Mouse (Mus musculus): ENCODE data around the gene Adra2b.

The Adra2b gene

GRCm38 (mm10) chr2:127338833-127339232 lies 24.2 kb upstream of the Adra2b start:
- DNase-seq (ENCODE audit: low spot score in 2 of 2), result peak in 1 of 2 experiments; percentile 57

GRCm38 (mm10) chr2:127339262-127339661 lies 23.7 kb upstream of the Adra2b start:
- no peak for DNase-seq (ENCODE audit: low spot score in 2 of 2)

DNA sequence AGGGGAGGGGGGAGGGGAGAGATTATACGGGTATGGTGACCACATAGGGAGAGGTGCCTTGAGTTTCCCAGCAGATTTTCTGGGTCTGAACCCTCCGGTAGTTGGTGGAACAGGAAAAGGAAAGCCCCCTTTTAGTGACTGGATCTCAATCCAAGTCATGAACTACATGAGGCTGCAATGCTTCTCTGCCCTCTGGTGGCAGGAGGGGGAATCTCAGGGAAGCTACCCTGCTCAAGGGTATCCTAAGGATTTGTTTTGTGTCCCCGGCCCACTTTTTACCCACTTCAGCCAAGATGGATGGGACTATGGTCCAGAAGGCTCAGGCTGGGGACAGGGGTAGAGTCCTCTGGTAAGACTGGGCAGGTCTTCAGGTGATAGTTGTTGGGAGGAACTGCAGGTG lies 21.8 kb upstream of the Adra2b start:
- peak; percentile 49 to 79 for DNase-seq (ENCODE audit: low spot score in 2 of 2)

- DNase-seq (ENCODE audit: low spot score in 2 of 2), result no peak
These were observed 16.7 kb upstream of the Adra2b start for GRCm38 (mm10) chr2:127346334-127346733.

- no peak for DNase-seq (ENCODE audit: low spot score in 2 of 2)
These were observed 15.6 kb upstream of the Adra2b start for GRCm38 (mm10) chr2:127347147-127347985.

GRCm38 (mm10) chr2:127353881-127354280 lies 9.1 kb upstream of the Adra2b start:
- no peak for DNase-seq (ENCODE audit: low spot score in 2 of 2)

DNA sequence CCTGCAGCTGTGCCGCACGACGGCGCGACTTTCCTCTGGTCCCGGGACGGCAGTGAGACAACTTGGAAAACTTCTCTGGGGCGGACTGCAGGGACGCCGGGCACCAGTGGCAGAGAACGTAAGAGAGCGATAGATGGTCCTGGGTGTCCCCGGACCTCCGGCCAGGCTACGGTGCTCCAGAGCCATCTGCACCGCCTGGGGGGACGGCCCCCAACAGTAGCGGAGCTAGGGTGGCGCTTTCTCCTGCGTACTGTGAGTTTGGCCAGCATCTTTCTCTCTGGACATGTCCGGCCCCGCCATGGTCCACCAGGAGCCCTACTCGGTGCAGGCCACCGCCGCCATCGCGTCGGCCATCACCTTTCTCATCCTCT lies 259 bp downstream of the Adra2b start:
- DNase-seq (ENCODE audit: low spot score in 2 of 2), result no peak

GRCm38 (mm10) chr2:127363696-127364095 lies 688 bp downstream of the Adra2b start:
- no peak for DNase-seq (ENCODE audit: low spot score in 2 of 2)

GRCm38 (mm10) chr2:127364452-127364851 lies 1.4 kb downstream of the Adra2b start:
- no peak for DNase-seq (ENCODE audit: low spot score in 2 of 2)

GRCm38 (mm10) chr2:127367126-127367820 lies 4.3 kb downstream of the Adra2b start:
- DNase-seq (ENCODE audit: low spot score in 2 of 2), result no peak

DNA sequence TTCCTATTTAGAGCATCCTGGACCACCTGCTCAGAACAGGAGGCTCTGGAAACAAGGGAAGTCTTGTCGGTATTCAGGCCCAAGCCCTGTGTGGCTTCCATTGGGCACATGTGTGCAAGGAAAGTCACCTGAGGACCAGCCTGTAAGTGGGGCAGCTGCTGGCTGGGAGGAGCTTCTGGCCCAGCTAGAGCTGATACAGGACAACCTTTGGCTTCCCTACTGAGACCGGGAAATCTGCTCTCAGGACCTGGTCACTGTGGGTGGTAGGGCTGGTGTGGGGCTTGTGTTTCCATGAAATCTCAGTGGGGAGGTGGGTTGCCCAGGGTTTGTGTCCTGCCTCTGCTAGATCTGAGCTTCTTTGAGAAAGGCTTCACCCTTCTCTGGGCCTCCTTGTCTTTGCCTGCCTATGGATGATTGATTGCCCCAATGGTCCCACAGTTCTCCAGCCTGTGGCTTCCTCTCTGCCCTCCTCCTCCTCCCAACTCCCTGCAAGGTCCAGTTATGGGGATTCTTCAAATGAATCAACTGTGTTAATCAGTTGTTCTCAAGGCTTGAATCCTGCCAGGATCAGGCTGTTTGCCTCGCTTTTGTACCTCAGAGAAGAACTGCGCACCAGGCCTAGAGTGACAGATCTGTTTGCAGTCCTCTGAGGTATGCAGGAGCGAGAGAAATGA lies 6.8 kb downstream of the Adra2b start:
- no peak for DNase-seq (ENCODE audit: low spot score in 2 of 2)

- peak in 1 of 2 experiments; percentile 45 for DNase-seq (ENCODE audit: low spot score in 2 of 2)
These were observed 7.8 kb downstream of the Adra2b start for GRCm38 (mm10) chr2:127370561-127371483.

- no peak for DNase-seq (ENCODE audit: low spot score in 2 of 2)
These were observed 8.5 kb downstream of the Adra2b start for GRCm38 (mm10) chr2:127371484-127371861.

- no peak for DNase-seq (ENCODE audit: low spot score in 2 of 2)
These were observed 9.1 kb downstream of the Adra2b start for GRCm38 (mm10) chr2:127372082-127372481.

DNA sequence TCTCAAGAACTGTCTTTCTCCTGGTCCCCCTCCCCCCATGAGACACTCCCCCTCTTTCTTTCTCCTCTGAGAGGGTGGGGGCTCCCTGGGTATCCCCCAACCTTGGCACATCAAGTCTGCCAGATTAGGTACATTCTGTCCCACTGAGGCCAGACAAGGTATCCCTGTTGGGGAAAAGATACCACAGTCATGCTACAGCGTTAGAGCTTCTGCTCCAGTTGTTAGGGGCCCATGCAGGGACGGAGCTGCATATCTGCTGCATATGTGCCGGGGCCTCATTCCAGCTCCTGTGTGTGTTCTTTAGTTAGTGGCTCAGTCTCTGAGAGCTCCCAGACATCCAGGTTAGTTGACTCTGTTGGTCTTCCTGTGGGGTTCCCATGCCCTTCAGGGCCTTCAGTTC lies 11.1 kb downstream of the Adra2b start:
- no peak for DNase-seq (ENCODE audit: low spot score in 2 of 2)

GRCm38 (mm10) chr2:127375087-127375486 lies 12.1 kb downstream of the Adra2b start:
- DNase-seq (ENCODE audit: low spot score in 2 of 2), result no peak

GRCm38 (mm10) chr2:127375759-127376341 lies 12.8 kb downstream of the Adra2b start:
- DNase-seq (ENCODE audit: low spot score in 2 of 2), result peak in 1 of 2 experiments; percentile 57

DNA sequence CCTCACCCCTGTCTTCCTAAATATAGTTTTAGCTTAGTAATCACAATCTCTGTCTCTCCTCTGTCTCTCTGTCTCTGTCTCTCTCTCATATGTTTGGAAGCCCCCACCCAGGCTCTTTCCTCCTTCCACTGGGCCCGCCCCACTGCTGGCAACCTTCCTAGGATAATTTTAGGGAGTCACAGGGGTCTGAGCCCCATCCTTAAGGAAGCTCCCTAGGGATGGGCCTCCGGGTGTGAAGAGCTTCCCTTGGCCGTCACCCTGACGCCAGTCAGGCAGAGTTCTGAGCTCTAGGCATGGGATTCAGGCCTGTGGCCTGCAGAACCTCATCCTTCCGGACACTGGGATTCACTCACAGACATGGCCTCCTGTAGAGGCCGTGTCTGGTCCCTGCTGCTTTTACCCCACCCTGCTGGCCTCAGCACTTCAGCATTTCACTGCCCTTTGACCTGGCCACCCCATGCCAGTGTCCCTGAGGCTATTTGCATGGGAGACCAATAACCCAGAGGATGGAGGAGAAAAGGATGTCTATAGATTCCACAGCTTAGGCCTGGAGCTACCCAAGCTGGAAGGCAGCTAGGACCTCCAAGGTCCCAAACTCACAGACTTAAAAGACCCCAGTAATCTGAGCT lies 13.5 kb downstream of the Adra2b start:
- DNase-seq (ENCODE audit: low spot score in 2 of 2), result no peak

DNA sequence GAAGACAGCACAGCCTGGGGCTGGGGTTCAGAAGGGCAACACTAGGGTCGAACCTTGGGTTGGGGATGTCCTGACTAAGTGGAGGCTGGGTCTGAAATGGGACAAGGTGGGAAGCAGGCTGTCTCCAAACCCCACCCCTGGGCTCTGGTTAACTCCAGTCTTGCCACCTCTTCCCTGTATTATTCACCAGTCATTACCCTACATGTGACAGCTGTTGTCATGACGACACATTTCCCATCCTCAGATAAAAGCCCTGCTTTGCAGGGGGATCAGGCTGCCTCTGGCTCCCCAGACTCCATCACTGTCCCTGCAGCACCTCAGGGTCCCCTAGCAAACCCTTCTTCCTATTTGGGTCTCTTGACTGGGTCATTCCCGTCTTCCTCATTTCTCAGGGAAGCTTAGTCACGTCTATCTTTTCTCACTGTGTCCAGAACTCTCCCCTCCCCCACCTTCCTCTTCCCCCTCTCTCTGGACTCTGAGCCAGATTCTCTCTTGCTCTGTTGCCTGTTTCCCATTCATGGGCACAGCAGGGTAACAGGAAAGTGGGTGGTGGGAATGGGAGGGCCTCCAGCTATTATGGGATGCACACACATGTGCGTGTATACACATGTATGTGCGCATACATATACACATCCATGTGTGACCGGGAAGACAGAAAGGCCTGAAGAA lies 15.1 kb downstream of the Adra2b start:
- no peak for DNase-seq (ENCODE audit: low spot score in 2 of 2)

GRCm38 (mm10) chr2:127378611-127378990 lies 15.6 kb downstream of the Adra2b start:
- DNase-seq (ENCODE audit: low spot score in 2 of 2), result no peak
